Mouse (Mus musculus) thymus, postnatal 10 days (tissue): ENCODE measurements around the gene Rhobtb3.
A peak's percentile ranks its signal among the peaks of the same experiment; 100 is the strongest.
"Not testable (repeated sequence)": the region's sequence is repeated elsewhere in the genome, so short reads cannot be mapped to it uniquely, and the experiment has no call there.

ENCODE experiments used
- DNase-seq, 2 experiments: peaks; one replicate each; pipeline ENCODE4 v3.0.0; 2021; ENCODE audit warnings: low spot score in 2 of 2

Rhobtb3 gene

DNA sequence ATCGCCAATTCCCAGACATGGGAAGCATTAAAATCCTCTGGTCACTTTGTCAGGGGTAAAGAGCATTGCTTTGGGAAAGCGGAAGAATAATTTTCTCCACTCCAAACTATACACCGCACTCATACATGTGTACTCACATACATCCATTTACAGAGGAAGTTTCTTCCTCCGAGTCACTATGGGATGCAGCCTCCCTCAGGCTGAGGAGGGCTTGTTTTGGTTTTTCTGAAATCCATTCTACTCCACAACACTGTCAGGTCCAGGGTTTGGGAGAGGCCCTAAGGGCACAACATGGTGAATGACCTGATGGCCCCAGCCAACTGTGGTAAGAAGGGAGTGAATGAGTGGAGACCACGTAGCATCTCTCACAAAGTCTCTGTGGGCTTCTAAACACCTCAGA lies 14.7 kb downstream of the Rhobtb3 start:
- not testable (repeated sequence) for DNase-seq

DNA sequence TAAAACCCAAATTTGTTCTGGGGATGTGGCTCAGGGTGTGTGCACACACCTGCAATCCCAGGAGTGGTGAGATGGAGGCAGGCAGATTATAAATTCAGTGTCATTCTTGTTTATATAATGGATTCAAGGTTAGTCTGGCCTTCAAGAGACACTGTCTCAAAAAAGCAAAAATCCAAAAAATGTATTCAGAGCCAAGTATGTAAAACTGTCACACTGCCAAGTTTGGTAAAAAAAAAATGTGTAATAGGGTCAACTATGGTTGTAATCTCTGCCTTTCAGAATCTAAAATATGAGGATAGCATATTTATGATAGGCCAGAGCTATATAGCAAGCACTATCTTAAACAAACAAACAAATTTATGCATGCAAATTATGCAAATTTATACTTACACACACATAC lies 15.8 kb downstream of the Rhobtb3 start:
- DNase-seq = no peak

DNA sequence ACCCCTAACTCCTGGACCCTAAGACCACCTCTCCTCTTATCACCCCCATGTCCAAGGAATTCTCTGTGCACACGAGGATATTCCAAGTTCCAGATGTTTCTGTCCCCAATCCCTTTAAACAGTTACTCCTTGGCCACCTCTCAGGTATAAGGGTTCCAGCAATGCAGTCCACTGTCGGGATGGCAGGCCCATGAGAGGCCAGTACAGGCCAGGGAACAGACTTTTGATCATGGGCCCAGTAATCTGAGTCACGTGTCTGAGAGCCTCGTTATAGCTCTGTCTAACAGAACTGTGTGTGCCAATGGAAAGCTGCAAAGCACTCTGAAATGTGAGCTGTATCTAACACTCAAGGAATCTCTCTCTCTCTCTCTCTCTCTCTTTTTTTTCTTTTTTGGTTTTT lies 29.6 kb downstream of the Rhobtb3 start:
- DNase-seq = no peak

DNA sequence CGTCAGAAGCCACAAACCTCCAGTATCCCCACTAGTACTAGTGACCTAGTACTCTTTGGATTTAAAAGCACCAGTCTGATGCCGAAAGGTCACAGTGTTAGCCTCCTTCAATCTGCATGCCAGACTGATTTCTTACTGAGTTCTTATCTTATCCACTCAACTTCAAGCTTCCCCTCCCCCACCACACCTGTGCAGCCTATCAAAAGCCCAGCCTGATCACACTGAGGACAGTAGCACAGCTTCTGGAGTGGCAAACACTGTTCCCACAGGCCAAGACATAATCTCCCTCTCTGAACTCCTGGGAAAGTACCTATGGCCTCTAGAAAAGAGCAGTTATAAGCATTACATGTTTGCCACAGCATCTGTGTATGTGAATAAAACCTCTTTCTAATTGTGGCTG lies 35.5 kb downstream of the Rhobtb3 start:
- DNase-seq = no peak

DNA sequence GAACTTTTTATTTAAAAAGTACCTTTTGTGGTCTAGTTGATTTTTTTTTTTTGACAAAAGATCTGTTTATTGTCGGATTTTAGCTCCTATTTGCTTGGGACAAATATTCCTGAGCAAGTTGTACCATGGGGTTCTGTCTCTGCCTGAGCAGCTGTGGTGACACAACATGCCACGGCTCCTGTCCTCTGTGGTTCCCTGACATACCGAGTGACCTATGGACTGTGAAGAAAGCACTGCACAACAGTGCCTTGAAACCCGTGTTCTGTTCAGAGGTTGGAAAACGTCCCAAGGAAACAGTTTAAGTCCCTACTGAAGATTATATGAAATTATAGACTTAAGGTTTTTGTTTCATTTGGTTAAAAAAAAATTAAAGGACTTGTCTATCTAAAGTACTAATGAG lies 36.6 kb downstream of the Rhobtb3 start:
- DNase-seq = no peak

DNA sequence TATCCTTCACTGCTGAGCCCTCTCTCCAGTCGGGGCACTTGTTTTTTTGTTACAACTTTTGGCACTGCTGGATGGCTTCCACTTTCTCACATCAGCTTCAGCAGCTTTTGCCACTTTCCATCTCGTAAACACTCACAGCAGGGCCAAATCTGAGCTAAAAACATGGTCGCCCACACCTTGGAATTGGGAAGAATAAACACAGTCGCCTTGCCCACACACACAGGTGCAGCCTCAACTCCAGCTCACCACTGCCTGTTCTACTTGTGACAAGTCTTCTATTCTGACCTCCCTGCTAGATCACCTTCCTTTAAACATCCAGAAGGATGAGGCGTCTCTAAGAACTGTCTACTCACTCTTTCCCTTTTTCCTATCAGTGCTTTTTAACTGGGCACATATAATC lies 39.1 kb downstream of the Rhobtb3 start:
- no peak for DNase-seq

DNA sequence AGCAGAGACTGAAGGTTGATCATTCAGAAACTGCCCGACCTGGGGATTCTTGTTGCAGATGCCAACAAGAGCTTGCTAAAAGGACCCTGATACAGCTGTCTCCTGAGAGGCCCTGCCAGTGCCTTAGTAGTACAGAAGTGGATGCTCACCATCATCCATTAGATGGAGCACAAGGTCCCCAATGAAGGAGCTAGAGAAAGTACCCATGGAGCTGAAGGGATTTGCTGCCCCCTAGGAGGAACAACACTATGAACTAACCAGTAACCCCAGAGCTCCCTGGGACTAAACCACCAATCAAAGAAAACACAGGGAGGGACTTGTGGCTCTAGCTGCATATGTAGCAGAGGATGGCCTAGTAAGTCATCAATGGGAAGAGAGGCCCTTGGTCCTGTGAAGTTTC lies 42.8 kb downstream of the Rhobtb3 start:
- not testable (repeated sequence) for DNase-seq

DNA sequence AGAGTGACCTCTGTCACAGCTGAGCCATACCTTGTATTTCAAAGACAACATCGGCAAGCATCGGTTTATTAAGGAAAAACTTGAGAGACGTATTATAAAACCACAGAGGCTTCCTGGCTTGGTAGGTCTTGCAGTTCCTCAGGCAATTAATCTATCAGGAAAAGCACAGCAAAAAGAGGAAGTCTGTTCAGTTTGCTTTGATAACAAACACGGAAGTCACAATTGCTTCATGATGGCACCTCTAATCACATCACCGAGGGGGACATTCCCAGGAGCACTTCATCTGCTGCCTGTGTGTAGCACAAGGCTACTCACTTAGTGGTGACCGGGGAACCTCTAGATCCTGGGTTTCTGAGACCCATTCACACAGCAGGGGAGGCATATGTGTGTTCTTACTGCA lies 50.8 kb downstream of the Rhobtb3 start:
- no peak for DNase-seq

DNA sequence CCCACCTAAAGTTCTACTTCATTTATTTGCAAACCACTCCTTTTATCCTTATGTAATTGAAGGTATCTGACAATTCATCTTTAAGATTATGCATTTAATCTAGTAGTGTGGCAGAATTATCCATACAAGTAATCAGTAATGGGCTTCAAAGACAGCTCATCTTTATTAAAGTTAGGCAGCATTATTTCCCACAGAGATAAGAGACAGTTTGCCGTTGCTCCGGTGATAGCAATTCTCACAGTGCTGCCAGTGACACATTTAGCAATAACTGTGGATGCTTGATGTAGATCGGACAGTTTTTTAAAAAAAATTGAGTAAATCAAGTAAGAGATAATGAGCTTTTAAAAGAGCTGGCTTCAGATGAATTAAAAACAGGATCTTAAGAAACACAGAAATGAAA lies 51.4 kb downstream of the Rhobtb3 start:
- DNase-seq = no peak

DNA sequence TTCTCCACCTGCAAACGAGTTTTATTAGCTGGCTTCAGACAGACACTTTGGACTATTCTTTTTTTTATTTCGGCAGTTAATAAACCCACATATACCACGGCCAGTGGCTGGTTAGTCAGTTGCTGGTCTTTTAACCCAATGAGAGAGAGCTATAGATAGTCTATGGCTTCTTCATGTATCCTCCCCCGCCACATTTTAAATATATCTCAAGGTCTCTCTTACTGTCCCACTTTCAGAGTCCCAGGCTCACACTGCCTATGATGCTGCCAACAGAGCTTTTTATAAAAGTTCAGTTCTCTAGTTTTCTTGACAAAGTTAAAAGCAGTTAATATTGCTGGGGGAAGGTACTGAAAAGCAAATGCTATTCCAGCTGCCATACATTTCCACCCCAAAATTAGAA lies 51.9 kb downstream of the Rhobtb3 start:
- DNase-seq = no peak

DNA sequence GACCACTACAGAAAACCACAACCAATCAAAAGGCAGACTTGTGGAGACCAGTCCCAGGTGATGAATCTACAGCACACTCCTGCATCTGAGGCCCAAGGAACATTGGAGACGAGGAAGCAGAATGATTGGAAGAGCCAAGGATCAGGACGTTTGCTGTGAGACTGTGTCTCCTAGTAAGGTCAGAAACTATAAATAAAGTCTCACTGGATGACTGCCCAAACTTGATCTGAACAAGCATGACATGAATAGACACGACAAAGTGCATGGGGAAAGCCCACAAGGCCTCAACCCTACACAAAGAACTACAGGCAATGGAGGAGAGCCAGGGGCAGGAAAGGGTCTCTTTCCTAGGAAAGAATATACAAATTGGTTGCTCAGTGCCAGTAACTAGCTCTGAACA lies 59.9 kb downstream of the Rhobtb3 start:
- no peak for DNase-seq

DNA sequence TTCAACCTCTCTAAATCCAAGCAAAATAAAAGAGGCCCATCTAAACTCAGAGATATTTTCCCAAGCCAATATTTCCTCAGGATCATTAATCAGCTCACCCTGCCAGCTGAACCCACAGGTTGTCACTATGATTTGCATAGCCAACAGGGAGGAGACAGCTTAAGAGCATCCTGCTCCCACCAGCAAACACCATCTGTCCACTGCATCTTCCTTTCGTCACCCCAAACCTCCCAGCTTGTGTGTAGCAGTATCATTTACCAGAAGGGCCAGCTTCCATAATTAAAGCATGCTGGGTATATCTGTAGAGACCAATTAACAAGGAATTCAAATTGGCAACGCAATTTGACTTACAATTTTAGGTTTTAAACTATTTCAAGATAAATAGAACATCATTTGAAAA lies 63.2 kb downstream of the Rhobtb3 start:
- no peak for DNase-seq

DNA sequence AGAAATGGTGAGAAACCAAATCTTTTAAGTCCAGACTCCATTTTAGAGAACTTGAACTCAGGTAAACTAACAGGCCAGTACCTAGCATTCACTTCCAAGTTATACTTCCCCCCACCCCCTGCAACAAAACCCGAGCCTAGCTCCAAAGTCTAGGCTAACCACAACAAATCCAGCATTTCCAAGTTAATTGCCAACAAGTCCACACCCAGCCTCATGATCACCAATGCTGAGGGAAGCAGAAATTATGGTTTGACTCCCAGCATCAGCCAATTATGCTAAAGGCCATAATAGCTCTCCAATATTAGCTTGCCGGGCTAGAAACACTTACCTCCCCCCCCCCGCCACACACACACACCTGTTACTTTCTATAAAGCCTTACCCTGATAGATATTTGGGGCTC lies 64.0 kb downstream of the Rhobtb3 start:
- DNase-seq = no peak

DNA sequence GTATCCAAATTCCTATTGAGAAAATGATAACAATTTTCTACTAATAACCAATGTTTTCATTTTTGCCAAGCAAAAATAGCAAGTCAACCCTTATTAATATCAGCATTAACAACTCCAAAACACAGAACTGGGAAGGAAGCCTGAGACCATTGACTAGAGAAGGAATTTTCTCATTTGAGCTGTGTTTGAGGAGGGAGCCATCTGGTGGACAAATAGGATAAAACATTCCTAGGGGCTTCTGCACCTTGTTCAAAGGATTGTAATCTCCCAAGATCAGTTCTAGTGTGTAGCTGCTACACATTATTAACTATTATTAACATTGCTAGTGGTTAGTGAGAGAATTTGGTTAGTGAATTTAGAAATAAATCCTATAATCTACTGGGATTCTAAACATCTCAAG lies 65.8 kb downstream of the Rhobtb3 start:
- DNase-seq = peak in 1 of 2 experiments; percentile 34

DNA sequence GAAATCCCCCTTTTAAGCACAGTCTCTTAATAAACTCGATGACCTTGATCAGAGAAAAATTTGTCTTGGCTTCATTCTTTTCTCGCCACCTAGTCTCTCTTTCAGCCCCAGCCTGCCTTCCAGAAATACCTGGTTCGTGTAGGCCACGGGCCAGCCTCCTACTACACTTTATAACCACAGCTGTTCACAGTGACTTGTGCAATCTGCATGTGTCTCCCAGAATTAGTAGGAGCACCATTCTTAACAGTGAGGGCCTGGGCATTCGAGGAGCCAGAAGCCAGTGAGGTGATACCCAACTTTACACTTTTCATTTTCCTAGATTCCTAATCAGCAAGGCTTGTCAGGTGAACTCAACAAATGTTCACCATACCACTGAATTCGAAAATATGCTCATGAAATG lies 67.1 kb downstream of the Rhobtb3 start:
- DNase-seq = no peak

DNA sequence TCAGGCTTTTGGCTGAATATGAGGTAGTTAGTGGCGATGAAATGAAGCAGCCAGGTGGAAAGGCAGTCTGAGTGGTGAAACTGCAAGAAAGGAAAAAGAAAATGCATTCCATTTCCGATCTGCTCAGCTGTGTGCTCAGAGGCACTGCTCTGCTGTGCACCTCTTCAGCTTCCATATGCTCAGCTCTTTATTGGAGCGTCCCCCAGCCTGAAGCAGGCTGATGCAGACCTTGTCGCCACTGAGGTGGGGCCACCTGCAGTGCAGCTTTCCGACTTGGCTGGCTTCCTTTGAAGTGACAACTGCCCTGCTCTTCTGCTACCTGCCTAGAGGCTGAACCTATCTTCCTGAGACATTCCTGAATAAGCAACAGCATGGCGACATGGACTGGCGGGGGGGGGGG lies 67.5 kb downstream of the Rhobtb3 start:
- not testable (repeated sequence) for DNase-seq

DNA sequence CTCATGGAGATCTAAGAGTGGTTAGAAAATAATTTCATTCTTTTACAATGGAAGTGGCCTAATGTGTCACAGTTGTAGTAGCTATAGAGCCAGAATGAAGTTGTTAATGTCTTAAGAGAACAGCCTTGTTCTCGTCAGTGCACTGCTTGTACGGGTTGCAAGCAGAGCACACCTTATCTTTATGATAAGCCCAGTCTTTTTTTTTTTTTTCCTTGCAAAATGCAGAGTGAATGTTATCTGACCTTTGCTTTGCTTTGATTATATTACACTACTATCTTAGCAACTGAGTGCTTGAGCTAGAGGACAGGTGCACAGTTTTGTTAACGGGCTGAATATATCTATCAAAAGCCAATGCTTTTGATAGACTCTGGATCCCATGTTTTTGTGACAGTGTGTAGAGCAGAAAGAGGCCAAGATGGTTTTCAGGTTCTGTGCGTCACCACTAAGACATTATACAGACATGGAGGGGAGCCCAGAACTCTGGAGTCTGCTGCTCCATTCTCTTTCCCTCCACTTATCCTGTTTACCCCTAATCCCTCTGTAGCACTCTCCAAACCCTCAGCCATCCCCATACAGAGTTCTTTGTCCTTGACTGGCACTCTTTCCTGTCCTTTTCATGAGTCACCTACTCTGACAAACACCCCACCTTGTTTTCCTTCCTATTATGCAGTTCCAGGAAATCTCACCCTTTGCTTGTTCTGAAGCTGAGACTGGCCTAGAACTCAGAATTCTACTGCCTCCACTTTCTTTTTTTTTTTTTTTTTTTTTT lies 68.9 kb downstream of the Rhobtb3 start:
- no peak for DNase-seq

DNA sequence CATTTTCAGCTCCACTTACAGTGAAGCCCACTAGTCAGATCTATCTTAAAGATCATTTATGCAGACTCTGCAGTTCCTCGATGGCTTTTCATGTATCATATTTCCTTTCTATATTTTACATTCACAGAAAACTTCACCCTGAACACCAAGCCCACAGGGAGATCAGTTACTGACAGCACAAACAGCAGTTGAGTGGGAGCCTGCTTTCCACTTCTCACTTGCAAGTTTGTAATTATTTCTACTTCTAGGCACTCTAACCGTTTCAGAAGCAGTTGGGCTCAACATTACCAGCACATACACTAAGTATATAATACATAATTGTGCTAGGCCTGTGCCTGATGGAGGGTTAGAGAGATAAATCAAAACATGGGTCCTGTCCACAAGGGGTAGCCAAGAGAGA lies 75.8 kb downstream of the Rhobtb3 start:
- DNase-seq = no peak

DNA sequence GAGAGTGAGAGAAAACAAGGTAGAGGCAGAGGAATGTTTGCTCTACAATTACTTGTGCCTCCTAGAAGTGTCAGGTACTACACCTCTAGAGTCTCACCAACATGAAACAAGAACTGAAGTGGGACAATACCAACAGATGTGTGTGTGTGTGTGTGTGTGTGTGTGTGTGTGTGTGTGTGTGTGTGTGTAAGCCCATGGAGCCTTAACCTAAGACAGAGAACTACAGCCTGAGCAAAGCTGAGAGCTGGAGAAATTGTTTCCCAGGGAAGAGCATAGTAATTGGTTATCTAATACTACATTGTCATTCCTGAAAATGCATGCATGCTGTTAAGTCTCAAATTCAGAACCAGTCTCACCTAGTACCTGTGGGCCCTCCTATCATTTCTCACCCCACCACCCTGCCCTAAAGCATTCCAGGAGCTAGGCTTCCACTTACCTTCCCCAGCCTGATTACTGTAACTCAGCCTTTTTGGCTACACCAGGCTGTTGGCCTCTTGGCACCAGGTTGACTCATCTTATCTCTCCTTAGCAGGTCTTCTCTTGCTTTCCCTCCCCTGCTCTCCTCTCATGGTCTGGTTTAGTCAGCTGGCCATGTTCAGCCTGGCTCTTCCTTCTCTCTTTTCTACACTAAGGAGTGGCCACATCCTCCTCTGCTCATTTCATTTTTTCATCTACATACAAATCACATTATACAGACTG lies 78.1 kb downstream of the Rhobtb3 start:
- DNase-seq = no peak

DNA sequence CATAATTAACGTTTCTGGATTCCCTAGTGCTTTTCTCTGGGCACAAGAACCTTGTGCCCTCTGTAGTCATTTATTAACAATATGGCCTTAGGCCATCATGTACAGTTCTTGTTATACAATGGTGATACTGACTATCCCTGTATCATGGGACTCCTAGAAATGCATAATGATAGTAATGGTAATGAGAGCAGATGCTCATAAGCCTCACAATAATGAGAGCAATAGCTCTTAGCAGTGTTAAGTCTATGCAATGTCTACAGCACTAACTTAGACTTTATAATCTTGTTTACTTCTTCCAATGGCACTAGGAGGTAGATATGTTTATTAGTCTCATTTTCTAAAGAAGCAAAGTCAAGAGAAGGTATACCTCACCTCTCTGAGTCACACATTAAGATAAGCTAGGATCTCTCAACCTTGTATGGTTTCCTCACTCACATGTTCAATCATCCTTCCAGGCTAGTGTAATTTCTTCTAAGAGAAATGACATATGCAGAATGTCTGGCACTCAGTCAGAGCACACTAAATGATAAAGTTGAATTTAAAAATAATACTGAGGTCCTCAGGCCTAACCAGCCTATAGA lies 84.4 kb downstream of the Rhobtb3 start:
- no peak for DNase-seq

DNA sequence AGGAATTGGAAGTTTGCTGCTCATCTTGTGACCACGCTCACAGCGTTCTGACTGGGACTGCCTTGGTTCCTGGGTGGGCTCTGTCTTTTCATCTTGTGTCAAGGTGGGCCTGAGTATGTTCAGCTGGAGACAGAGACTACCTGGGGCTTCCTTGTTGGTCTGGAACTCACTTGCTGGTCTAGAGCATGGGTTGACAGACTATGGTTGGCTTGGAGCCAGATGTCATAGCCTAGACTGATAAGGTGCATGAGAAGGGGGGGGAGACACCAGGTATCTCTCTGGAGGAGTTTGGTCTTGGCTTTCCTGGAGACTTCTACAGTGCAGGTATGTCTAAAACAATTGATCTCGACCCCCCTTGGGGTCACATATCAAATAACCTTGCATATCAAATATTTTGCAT lies 90.6 kb downstream of the Rhobtb3 start:
- DNase-seq = no peak

DNA sequence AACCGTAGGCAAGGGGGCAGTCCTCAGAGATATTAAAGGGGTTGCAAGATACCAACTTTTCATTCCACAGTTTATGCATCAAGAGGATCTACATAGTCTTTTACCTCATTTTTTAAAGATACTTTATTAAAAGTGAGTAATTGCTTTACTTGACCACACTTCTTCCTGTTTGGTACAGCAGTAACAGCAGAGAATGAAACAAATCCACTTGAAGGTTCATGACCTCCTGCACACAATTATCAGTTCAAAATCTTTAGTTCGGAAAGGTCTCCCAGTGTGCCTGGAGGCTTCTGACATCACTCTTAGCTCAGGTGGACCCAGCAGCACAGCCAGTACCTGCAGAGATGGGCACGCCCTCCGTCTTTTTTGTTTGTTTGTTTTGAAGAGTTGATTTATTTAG lies 91.7 kb downstream of the Rhobtb3 start:
- no peak for DNase-seq

DNA sequence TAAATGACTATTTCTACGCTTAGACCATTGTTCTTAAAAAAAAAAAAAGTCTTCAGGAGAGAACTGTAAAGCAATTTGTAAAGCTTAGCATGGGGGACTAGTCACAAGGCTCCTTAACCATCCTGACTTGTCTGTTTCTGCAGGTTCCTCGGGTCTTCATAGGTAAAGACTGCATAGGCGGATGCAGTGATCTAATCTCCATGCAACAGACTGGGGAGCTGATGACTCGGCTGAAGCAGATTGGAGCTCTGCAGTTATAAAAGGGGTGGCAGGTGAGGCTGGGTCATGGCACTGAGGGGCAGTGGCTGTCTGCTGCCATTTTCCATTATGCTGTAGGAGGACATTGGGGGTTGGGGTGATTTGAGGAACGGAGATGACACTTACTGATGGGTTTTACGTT lies 96.7 kb downstream of the Rhobtb3 start:
- DNase-seq = no peak
